Mouse (Mus musculus): Measurements from ENCODE around the gene Padi4. TPM values are rescaled to one million over a fixed set of nuclear protein-coding genes. Genes with fewer than 3 reads are reported as not detected.

The Padi4 gene
- total RNA-seq (2021) = not detected

- intact Hi-C loops (cut with DNase I) = no loop called here
These were observed at the start of gene Padi4 for GRCm38 (mm10) chr4:140774025-140774800. Gene Padi4 (minus strand): TSS chr4:140774236.

GRCm38 (mm10) chr4:140821988-140822387, 48.0 kb upstream of the Padi4 start:
- peak in 1 of 2 experiments; percentile 36 for DNase-seq (ENCODE audit: low spot score in 2 of 2)
- intact Hi-C loops (cut with DNase I) = loop anchor here (2.0 to 5.0 kb wide), 2 partner anchors 81 to 135 kb away; no protein-coding TSS in a partner anchor

More at GRCm38 (mm10) chr4:140774025-140774800, at the start of gene Padi4:
- DNase-seq (ENCODE audit: low spot score in 2 of 2) = no peak

- intact Hi-C loops (cut with DNase I) = no loop called here
These were observed 43.4 kb upstream of the Padi4 start for GRCm38 (mm10) chr4:140817413-140817812.

GRCm38 (mm10) chr4:140815996-140816917, 42.2 kb upstream of the Padi4 start:
- intact Hi-C loops (cut with DNase I) = no loop called here
- no peak for DNase-seq (ENCODE audit: low spot score in 2 of 2)

More at GRCm38 (mm10) chr4:140817413-140817812, 43.4 kb upstream of the Padi4 start:
- no peak for DNase-seq (ENCODE audit: low spot score in 2 of 2)

- intact Hi-C loops (cut with DNase I) = no loop called here
- no peak for DNase-seq (ENCODE audit: low spot score in 2 of 2)
These were observed 41.5 kb upstream of the Padi4 start for GRCm38 (mm10) chr4:140815496-140815895.

GRCm38 (mm10) chr4:140814241-140815225, 40.5 kb upstream of the Padi4 start:
- DNase-seq (ENCODE audit: low spot score in 2 of 2) = no peak
- intact Hi-C loops (cut with DNase I) = no loop called here

- no peak for DNase-seq (ENCODE audit: low spot score in 2 of 2)
- intact Hi-C loops (cut with DNase I) = no loop called here
These were observed 39.5 kb upstream of the Padi4 start for GRCm38 (mm10) chr4:140813358-140814185.

- intact Hi-C loops (cut with DNase I) = no loop called here
- no peak for DNase-seq (ENCODE audit: low spot score in 2 of 2)
These were observed 38.6 kb upstream of the Padi4 start for GRCm38 (mm10) chr4:140812609-140813008.

- intact Hi-C loops (cut with DNase I) = no loop called here
- DNase-seq (ENCODE audit: low spot score in 2 of 2) = no peak
These were observed 38.2 kb upstream of the Padi4 start for GRCm38 (mm10) chr4:140812191-140812590.

- no peak for DNase-seq (ENCODE audit: low spot score in 2 of 2)
- intact Hi-C loops (cut with DNase I) = no loop called here
These were observed 36.6 kb upstream of the Padi4 start, which contains the start of gene Padi3 for GRCm38 (mm10) chr4:140810458-140811260. Gene Padi3 (minus strand): TSS chr4:140810648.

- DNase-seq (ENCODE audit: low spot score in 2 of 2) = no peak
- intact Hi-C loops (cut with DNase I) = no loop called here
These were observed 35.1 kb upstream of the Padi4 start for GRCm38 (mm10) chr4:140809118-140809517.

- DNase-seq (ENCODE audit: low spot score in 2 of 2) = no peak
- intact Hi-C loops (cut with DNase I) = no loop called here
These were observed 30.6 kb upstream of the Padi4 start for GRCm38 (mm10) chr4:140804601-140805000.

- intact Hi-C loops (cut with DNase I) = no loop called here
- DNase-seq (ENCODE audit: low spot score in 2 of 2) = no peak
These were observed 27.3 kb upstream of the Padi4 start for GRCm38 (mm10) chr4:140801364-140801763.

- intact Hi-C loops (cut with DNase I) = no loop called here
- no peak for DNase-seq (ENCODE audit: low spot score in 2 of 2)
These were observed 22.8 kb upstream of the Padi4 start for GRCm38 (mm10) chr4:140796786-140797185.

GRCm38 (mm10) chr4:140794678-140795077, 20.6 kb upstream of the Padi4 start:
- intact Hi-C loops (cut with DNase I) = no loop called here
- no peak for DNase-seq (ENCODE audit: low spot score in 2 of 2)

GRCm38 (mm10) chr4:140793795-140794194, 19.8 kb upstream of the Padi4 start:
- intact Hi-C loops (cut with DNase I) = no loop called here
- DNase-seq (ENCODE audit: low spot score in 2 of 2) = no peak

GRCm38 (mm10) chr4:140792584-140792983, 18.5 kb upstream of the Padi4 start:
- intact Hi-C loops (cut with DNase I) = no loop called here
- DNase-seq (ENCODE audit: low spot score in 2 of 2) = no peak

- DNase-seq (ENCODE audit: low spot score in 2 of 2) = no peak
- intact Hi-C loops (cut with DNase I) = no loop called here
These were observed 17.0 kb upstream of the Padi4 start for GRCm38 (mm10) chr4:140791071-140791470.

All from left cerebral cortex, postnatal 36 days (tissue).